Mouse (Mus musculus) neural tube, embryonic 15.5 days (tissue): ENCODE data around the gene Psmc3. TPM values are rescaled to one million over a fixed set of nuclear protein-coding genes. Genes with fewer than 3 reads are reported as not detected.
A peak's percentile ranks its signal among the peaks of the same experiment; 100 is the strongest.
"Not testable (repeated sequence)": the region's sequence is repeated elsewhere in the genome, so short reads cannot be mapped to it uniquely, and the experiment has no call there.

Experiments
- ATAC-seq: fragments of 200-750 bp; cut with Nextera tagmentation; 2 replicates; pipeline ENCODE4 v1.8.0; 2017; ENCODE audit warnings: mild to moderate bottlenecking, moderate TSS enrichment, moderate library complexity; ENCODE audit not compliant: low FRiP score
- H3K27ac ChIP-seq: fragments of 300-500 bp; sonication (generic); replicated peaks from 2 replicates; pipeline ENCODE4 v1.5.1; 2015; ENCODE audit warnings: mild to moderate bottlenecking, inconsistent platforms
- H3K27me3 ChIP-seq: fragments of 300-500 bp; sonication (generic); replicated peaks from 2 replicates; pipeline ENCODE4 v1.6.1; 2015; ENCODE audit warnings: inconsistent platforms
- H3K36me3 ChIP-seq: fragments of 300-500 bp; sonication (generic); 2 replicates; pipeline ENCODE4 v1.6.1; 2015; ENCODE audit warnings: inconsistent platforms
- H3K4me1 ChIP-seq: fragments of 300-500 bp; sonication (generic); 2 replicates; pipeline ENCODE4 v1.6.1; 2015; ENCODE audit warnings: inconsistent platforms
- H3K4me2 ChIP-seq: fragments of 300-500 bp; sonication (generic); 2 replicates; pipeline ENCODE4 v1.6.1; 2015; ENCODE audit warnings: inconsistent platforms, mild to moderate bottlenecking, moderate library complexity
- H3K4me3 ChIP-seq: fragments of 300-500 bp; sonication (generic); replicated peaks from 2 replicates; pipeline ENCODE4 v1.5.1; 2015; ENCODE audit warnings: mild to moderate bottlenecking, inconsistent platforms
- H3K9ac ChIP-seq: fragments of 300-500 bp; sonication (generic); replicated peaks from 2 replicates; pipeline ENCODE4 v1.6.1; 2015; ENCODE audit warnings: mild to moderate bottlenecking, inconsistent platforms
- H3K9me3 ChIP-seq: fragments of 300-500 bp; sonication (generic); replicated peaks from 2 replicates; pipeline ENCODE4 v1.6.1; 2016; ENCODE audit warnings: inconsistent platforms
- WGBS: fragments of 180-500 bp; shearing (Covaris S2); methylation state at CpG from one replicate; pipeline ENCODE4 v1.1.7; 2015; ENCODE audit warnings: mixed read lengths; 5-methylcytosine and 5-hydroxymethylcytosine counted together
- polyA plus RNA-seq: library from polyadenylated mRNA; unstranded; fragments of >200 nt; fragmentation: Nextera tagmentation; extraction: Ambion mirVana; gene quantifications from 2 replicates; pipeline ENCODE4 v1.2.1, GENCODE M21; 2015

Gene Psmc3
- 234 and 240 TPM in 2 replicates for polyA plus RNA-seq

DNA sequence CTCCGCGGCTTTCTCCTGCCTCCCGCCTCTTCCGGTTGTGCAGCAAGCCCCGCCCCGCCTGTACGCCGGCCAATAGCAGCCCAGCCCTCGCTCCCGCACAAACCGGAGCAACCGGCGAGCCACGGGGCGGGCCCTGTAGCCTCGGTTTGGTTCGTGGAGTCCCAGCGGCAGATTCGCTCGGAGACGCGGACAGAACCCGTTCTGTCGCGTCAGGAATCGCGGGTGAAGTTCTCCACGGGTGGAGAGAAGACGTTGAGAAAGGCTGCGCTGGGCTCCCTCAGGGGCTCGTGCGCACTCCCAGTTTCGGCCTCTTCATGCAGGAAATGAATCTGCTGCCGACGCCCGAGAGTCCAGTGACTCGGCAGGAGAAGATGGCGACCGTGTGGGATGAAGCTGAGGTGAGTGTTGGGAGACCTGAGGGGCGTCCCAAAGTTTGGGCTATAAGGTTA, at the start of gene Psmc3:
Gene Psmc3, plus strand, starts transcription at position 76 of the 449 bp plus-strand sequence.
- peaks cover 42% of the 10 kb centered on the region for H3K36me3 ChIP-seq
- H3K4me2 ChIP-seq, result peak within 1 kb of the TSS; percentile 85
- H3K27me3 ChIP-seq, result no peaks in the 10 kb centered on the region
- H3K9ac ChIP-seq, result peak within 1 kb of the TSS; percentile 70
- H3K4me1 ChIP-seq, result peaks cover 20% of the 10 kb centered on the region
- no peaks in the 10 kb centered on the region for H3K9me3 ChIP-seq
- under 1% methylated on average over 40 of the region's 40 CpGs for WGBS
- H3K4me3 ChIP-seq, result peak within 1 kb of the TSS; percentile 72
- H3K27ac ChIP-seq, result peak within 1 kb of the TSS; percentile 97
- peak; percentile 99 for ATAC-seq

DNA sequence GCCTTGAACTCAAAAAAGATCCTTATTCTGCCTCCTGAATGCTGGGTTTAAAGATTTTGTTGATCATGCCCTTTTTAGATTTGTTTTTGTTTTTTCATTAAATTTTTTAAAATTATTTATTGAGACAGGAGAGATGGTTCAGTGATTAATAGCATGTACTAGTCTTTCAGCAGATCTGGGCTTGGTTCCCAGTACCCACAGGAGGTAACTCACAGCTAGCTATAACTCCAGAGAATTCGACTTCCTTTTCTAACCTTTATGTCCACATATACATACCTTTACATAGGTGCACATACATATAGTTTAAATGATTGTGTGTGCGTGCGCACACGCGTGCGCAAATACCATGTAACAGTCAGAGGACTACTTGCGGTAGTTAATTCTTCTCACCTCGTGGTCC, 45.3 kb upstream of the Psmc3 start:
- Histone ChIP-seq H3K4me3 (no peak overlapping the region), H3K27ac (no peak overlapping the region), H3K4me2 (no peak overlapping the region), H3K9me3 (no peaks in the 10 kb centered on the region), H3K27me3 (no peaks in the 10 kb centered on the region), H3K4me1 (no peaks in the 10 kb centered on the region), H3K36me3 (peaks cover 82% of the 10 kb centered on the region), H3K9ac (no peak overlapping the region)
- WGBS, result 97% methylated on average over 8 of the region's 8 CpGs
- no peak for ATAC-seq

DNA sequence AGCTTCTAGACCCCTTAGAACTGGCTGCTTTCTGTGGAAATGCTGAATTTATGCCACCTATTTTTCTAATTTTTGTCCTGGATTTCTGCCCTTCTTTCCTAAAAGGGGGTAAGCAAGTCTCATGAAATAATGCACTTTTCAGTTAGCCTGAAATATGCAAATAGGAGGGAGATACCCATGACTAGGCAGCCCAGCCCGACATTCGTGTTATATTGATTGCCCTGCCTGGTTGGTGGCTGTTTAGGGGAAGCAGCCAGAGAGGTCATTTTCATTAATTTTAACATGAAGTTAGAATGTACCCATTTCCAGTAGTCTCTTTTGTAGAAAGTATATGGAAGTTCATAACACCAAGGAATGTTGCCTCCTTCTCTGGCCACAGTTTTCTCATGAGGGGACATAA, 39.9 kb upstream of the Psmc3 start:
- no peak for ATAC-seq
- H3K4me3 ChIP-seq, result no peak overlapping the region
- WGBS, result 89% methylated on average over 2 of the region's 2 CpGs
- no peaks in the 10 kb centered on the region for H3K9me3 ChIP-seq
- no peak overlapping the region for H3K9ac ChIP-seq
- peaks cover 6% of the 10 kb centered on the region for H3K4me1 ChIP-seq
- peaks cover 66% of the 10 kb centered on the region for H3K36me3 ChIP-seq
- H3K27me3 ChIP-seq, result no peaks in the 10 kb centered on the region
- H3K4me2 ChIP-seq, result no peak overlapping the region
- H3K27ac ChIP-seq, result no peak overlapping the region

DNA sequence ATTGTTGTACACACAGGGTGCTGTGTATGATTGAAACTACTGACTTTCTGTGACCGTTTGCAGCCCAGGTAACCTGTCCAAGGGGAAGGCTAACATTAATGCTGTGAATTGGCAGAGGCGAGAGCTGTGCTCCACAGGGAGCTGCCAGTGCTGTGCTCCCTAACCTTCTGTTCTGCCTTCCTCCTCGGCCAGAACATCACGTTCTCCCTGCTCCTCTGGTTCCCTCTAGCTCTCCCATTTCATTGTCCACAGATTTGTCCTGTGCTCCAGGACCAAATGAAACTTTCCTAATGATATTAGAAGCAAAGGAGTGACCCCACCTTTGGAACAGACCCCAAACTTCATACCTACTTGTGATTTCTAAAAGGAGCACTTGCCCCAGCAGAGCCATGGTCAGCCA, 38.4 kb upstream of the Psmc3 start:
- 78% methylated on average over 4 of the region's 4 CpGs for WGBS
- Histone ChIP-seq H3K4me2 (no peak overlapping the region), H3K4me1 (peaks cover 6% of the 10 kb centered on the region), H3K27ac (no peak overlapping the region), H3K27me3 (no peaks in the 10 kb centered on the region), H3K9me3 (no peaks in the 10 kb centered on the region), H3K9ac (no peak overlapping the region), H3K36me3 (peaks cover 62% of the 10 kb centered on the region), H3K4me3 (no peak overlapping the region)
- no peak for ATAC-seq

DNA sequence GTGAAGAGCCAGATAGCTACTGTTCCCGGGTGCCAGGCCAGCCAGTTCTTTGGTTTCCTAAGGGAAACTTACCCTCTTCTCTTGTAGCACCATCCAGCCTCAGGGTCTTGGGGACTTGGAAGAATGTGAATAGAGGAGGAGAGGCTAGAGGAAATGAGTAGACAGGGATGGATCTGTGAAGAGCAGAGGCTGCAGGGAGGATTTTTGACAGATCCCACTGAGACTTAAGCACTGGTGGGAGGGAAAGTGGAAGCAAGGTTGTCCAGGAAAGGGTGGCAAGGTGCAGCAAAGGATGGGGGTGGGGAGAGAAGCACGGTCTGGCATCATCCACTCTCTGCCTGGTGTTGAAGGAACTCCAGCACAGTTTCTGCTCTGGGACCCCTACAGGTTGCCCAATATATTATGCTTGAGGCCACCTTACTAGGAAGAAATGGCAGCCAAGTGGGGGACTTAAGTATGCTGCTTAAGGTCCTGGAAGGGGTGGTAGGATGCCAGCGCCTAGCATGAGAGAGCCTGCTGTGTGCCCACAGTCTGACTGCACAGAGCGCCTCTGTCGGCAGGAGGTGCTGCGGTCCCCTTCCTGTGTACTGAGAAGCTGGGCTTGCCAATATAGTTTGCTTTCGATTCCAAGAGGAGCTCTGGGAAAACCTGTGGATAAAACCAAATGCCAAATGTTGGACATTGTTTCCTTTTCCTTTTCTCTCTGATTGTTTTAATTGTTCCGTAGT, 35.6 kb upstream of the Psmc3 start:
- H3K4me1 ChIP-seq, result peaks cover 6% of the 10 kb centered on the region
- H3K27me3 ChIP-seq, result no peaks in the 10 kb centered on the region
- ATAC-seq, result no peak
- no peaks in the 10 kb centered on the region for H3K9me3 ChIP-seq
- 0 out of 2 replicates have a peak overlapping the region, but pooled peaks have one; percentile 11 for H3K27ac ChIP-seq
- 72% methylated on average over 8 of the region's 8 CpGs for WGBS
- no peak overlapping the region for H3K4me3 ChIP-seq
- H3K4me2 ChIP-seq, result no peak overlapping the region
- H3K36me3 ChIP-seq, result peaks cover 41% of the 10 kb centered on the region
- H3K9ac ChIP-seq, result no peak overlapping the region

DNA sequence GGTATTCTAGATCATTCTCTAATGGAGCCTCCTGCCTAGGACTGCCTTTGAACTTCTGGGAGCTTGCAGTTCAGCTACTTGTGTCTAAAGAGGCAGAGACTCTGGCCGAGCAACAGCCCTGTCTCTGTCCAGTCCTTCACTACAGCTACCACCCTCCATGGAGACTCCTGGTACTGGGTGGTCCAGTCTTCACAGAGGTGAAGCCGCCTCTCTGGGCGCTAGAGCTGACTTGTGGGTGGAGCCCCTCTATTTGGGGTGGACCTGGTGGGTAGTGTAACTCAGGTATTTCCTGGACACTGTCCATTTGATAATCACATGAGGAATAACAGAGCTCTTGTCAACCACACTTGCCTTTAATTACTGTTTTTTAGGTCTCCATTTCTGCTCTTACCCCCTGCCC, 33.9 kb upstream of the Psmc3 start:
- Histone ChIP-seq H3K4me1 (peaks cover 6% of the 10 kb centered on the region), H3K9ac (no peak overlapping the region), H3K4me3 (no peak overlapping the region), H3K9me3 (no peaks in the 10 kb centered on the region), H3K36me3 (peaks cover 25% of the 10 kb centered on the region), H3K27me3 (no peaks in the 10 kb centered on the region), H3K27ac (no peak overlapping the region), H3K4me2 (no peak overlapping the region)
- 97% methylated on average over 3 of the region's 3 CpGs for WGBS
- ATAC-seq, result no peak

DNA sequence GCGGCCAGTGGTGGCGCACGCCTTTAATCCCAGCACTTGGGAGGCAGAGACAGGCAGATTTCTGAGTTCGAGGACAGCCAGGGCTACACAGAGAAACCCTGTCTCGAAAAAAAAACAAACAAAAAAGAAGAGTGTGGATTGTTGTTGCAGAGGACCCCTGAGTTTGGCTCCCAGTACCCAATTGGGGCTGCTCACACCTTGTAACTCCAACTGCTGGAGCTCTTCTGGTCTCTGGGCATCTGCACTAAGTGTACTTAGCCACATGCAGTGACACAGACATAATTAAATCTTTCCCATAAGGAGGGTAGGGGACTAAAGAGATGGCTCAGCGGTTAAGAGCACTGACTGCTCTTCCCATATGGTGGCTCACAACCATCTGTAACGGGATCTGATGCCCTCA, 31.5 kb upstream of the Psmc3 start:
- not testable (repeated sequence) for H3K9ac ChIP-seq, ATAC-seq, H3K4me2 ChIP-seq, H3K27me3 ChIP-seq, H3K4me3 ChIP-seq, H3K9me3 ChIP-seq, H3K27ac ChIP-seq, H3K4me1 ChIP-seq
- peaks cover 10% of the 10 kb centered on the region; the same call in 1 of the 2 replicates for H3K36me3 ChIP-seq
- WGBS, result 94% methylated on average over 7 of the region's 7 CpGs

DNA sequence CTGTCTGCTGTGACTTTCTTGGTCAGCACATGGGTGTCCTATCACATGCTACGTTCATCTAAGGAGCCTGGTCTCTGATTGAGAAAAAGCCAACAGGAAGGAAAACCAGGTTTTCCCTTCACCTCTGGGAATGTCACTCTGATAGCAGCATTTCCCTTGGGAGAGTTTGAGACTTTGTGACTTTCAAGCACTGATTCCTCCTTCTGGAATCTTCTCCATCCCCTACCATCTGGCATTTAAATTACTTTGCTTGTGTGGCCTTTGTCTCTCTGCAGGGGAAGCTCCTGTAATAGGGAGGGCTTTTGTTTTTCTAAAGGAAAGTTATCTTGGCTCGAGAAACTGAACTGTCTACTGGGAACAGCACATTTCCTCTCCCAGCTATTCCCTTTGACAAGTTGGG, 30.7 kb upstream of the Psmc3 start:
- ATAC-seq, result no peak

DNA sequence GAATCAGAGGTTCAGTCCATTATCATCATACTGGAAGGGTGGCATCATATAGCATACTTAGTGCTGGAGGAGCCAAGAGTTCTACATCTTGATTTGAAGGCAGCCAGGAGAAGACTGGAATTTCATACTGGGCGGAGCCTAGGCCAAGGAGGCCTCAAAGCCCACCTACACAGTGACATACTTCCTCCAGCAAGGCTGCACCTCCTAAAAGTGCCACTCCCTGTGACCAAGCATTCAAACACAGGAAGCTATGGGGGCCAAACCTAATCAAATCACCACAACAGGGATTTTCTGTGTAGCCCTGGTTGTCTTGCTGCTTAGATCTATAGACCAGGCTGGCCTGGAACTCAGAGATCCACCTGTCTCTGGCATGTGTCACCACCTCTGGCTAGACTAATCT, 29.9 kb upstream of the Psmc3 start:
- no peak overlapping the region for H3K27ac ChIP-seq
- ATAC-seq, result no peak
- H3K9me3 ChIP-seq, result no peaks in the 10 kb centered on the region
- WGBS, result 93% methylated on average over 1 of the region's 1 CpGs
- H3K36me3 ChIP-seq, result peaks cover 10% of the 10 kb centered on the region; the same call in 1 of the 2 replicates
- H3K4me3 ChIP-seq, result no peak overlapping the region
- no peak overlapping the region for H3K4me2 ChIP-seq
- H3K27me3 ChIP-seq, result no peaks in the 10 kb centered on the region
- H3K9ac ChIP-seq, result no peak overlapping the region
- H3K4me1 ChIP-seq, result no peaks in the 10 kb centered on the region

More for the DNA sequence above, 30.7 kb upstream of the Psmc3 start:
- Histone ChIP-seq H3K4me3 (no peak overlapping the region), H3K9me3 (no peaks in the 10 kb centered on the region), H3K4me1 (peaks cover 4% of the 10 kb centered on the region), H3K36me3 (peaks cover 10% of the 10 kb centered on the region; the same call in 1 of the 2 replicates), H3K27me3 (no peaks in the 10 kb centered on the region), H3K27ac (no peak overlapping the region), H3K9ac (no peak overlapping the region), H3K4me2 (no peak overlapping the region)
- WGBS, result 65% methylated on average over 2 of the region's 2 CpGs

DNA sequence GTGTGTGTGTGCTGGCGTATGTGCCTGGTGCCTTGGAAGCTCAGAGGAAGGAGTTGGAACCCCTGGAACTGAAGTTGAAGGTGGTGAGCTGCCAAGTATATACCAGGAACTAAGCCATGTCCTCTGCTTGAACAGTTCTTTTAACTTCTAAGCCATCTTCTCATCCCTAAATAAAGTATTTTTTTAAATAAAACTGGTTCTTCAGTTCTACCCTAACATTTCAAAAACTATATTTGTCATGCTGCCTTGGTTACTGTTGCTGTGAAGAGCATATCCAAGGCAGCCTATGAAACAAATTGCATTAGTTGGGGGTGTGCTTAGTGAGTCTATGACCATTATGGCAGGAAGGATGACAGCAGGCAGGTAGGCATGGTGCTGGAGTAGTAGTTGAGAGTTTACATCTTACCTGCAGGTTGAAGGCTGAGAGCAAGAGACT, 28.7 kb upstream of the Psmc3 start:
- Histone ChIP-seq H3K27me3 (no peaks in the 10 kb centered on the region), H3K4me3 (no peak overlapping the region), H3K4me2 (no peak overlapping the region), H3K9me3 (no peaks in the 10 kb centered on the region), H3K4me1 (no peaks in the 10 kb centered on the region), H3K9ac (no peak overlapping the region), H3K36me3 (peaks cover 4% of the 10 kb centered on the region; the same call in 1 of the 2 replicates), H3K27ac (no peak overlapping the region)
- ATAC-seq, result no peak
- WGBS, result 94% methylated on average over 1 of the region's 1 CpGs

DNA sequence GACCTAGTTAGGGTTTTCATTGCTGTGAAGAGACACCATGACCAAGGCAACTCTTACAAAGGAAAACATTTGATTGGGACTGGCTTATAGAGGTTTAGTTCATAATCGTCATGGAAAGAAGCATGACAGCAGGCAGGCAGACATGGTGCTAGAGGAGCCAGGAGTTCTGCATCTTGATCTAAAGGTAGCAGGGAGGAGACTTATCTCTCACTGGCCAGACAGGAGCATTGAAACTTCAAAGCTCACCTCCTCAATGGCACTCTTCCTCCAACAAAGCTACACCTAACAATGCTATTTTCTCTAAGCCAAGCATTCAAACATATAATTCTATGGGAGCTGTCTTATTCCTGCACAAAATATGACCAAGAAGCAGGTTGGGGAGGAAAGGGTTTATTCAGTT, 27.3 kb upstream of the Psmc3 start:
- Histone ChIP-seq H3K9ac (no peak overlapping the region), H3K4me3 (no peak overlapping the region), H3K27me3 (no peaks in the 10 kb centered on the region), H3K4me2 (no peak overlapping the region), H3K9me3 (no peaks in the 10 kb centered on the region), H3K27ac (no peak overlapping the region), H3K36me3 (no peaks in the 10 kb centered on the region), H3K4me1 (no peaks in the 10 kb centered on the region)
- 89% methylated on average over 1 of the region's 1 CpGs for WGBS
- no peak for ATAC-seq

DNA sequence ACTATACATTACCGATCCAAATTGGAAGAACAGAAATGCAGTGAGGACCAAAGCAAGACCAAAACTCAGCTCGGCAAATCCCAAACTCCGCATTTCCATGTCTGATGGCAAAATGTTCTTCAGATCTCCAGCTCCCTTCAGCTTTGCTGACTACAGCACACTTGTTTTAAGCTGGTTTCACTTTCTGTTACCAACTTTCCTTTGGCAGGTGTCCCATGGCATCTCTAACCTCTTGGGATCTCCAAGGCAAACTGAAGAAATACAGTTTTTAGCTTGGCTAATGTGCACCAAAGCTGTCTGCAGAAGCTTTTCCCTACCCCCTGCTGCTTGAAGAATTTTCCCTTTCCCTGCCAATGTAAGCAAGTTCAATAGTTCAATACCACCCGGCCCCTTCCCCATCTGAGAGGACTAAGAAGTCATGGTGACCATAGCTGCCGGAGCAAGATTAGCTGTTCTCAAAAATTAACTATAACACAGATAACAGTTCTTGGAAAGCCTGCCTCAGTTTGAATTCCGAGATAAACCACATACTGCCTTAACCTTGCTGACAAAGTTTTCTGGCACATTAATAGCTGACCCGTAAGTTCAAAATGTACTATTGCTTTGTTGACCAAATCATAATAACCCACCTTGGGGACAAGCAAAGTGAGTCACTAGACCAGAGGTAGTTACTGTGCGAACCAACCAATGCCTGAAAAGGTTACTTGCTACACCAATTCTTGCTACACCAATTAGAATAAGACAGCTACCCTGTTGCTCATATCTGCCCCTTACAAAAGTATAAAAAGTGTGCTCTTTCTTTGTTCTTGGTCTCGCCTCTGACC, 26.2 kb upstream of the Psmc3 start:
- no peaks in the 10 kb centered on the region for H3K27me3 ChIP-seq
- H3K9me3 ChIP-seq, result no peaks in the 10 kb centered on the region
- H3K36me3 ChIP-seq, result no peaks in the 10 kb centered on the region
- H3K9ac ChIP-seq, result no peak overlapping the region
- no peak overlapping the region for H3K4me3 ChIP-seq
- no peak overlapping the region for H3K4me2 ChIP-seq
- ATAC-seq, result no peak
- no peak overlapping the region for H3K27ac ChIP-seq
- WGBS, result 75% methylated on average over 9 of the region's 9 CpGs
- no peaks in the 10 kb centered on the region for H3K4me1 ChIP-seq
